Mouse (Mus musculus) T-helper 2 cell (primary cell): ENCODE data around the gene Tpk1.
"Not testable (repeated sequence)": the region's sequence is repeated elsewhere in the genome, so short reads cannot be mapped to it uniquely, and the experiment has no call there.

Experiments
- in situ Hi-C: fragments of 300-600 bp; cut with MboI, MseI; formaldehyde crosslinking; loops from one replicate; pipeline ENCODE4 v1.15.1; 2025; ENCODE audit warnings: high pct_unique_total_duplicates

Gene Tpk1

GRCm38 (mm10) chr6:43642375-43642774, 23.7 kb downstream of the Tpk1 start:
- in situ Hi-C loops: no loop called here

GRCm38 (mm10) chr6:43640621-43641020, 25.5 kb downstream of the Tpk1 start:
- in situ Hi-C loops: no loop called here

GRCm38 (mm10) chr6:43638865-43639264, 27.2 kb downstream of the Tpk1 start:
- in situ Hi-C loops: no loop called here

- in situ Hi-C loops: no loop called here
These were observed 28.0 kb downstream of the Tpk1 start for GRCm38 (mm10) chr6:43638119-43638518.

GRCm38 (mm10) chr6:43636980-43637638, 29.0 kb downstream of the Tpk1 start:
- in situ Hi-C loops: no loop called here

GRCm38 (mm10) chr6:43633308-43633963, 32.6 kb downstream of the Tpk1 start:
- in situ Hi-C loops: no loop called here

GRCm38 (mm10) chr6:43632871-43633270, 33.2 kb downstream of the Tpk1 start:
- in situ Hi-C loops: no loop called here

- in situ Hi-C loops: not testable (repeated sequence)
These were observed 42.6 kb downstream of the Tpk1 start for GRCm38 (mm10) chr6:43623448-43623847.

GRCm38 (mm10) chr6:43619258-43619657, 46.8 kb downstream of the Tpk1 start:
- in situ Hi-C loops: no loop called here

GRCm38 (mm10) chr6:43611770-43612169, 54.3 kb downstream of the Tpk1 start:
- in situ Hi-C loops: loop anchor here (5.0 kb wide), 1 partner anchor 41 kb away; no protein-coding TSS in a partner anchor

- in situ Hi-C loops: no loop called here
These were observed 75.1 kb downstream of the Tpk1 start for GRCm38 (mm10) chr6:43590841-43591541.

- in situ Hi-C loops: no loop called here
These were observed 80.8 kb downstream of the Tpk1 start for GRCm38 (mm10) chr6:43585274-43585673.

- in situ Hi-C loops: no loop called here
These were observed 84.3 kb downstream of the Tpk1 start for GRCm38 (mm10) chr6:43581809-43582208.

- in situ Hi-C loops: no loop called here
These were observed 98.2 kb downstream of the Tpk1 start for GRCm38 (mm10) chr6:43567885-43568284.

GRCm38 (mm10) chr6:43562474-43562873, 103.6 kb downstream of the Tpk1 start:
- in situ Hi-C loops: no loop called here

GRCm38 (mm10) chr6:43551410-43551809, 114.7 kb downstream of the Tpk1 start:
- in situ Hi-C loops: no loop called here

- in situ Hi-C loops: no loop called here
These were observed 119.5 kb downstream of the Tpk1 start for GRCm38 (mm10) chr6:43546537-43546936.

- in situ Hi-C loops: no loop called here
These were observed 128.7 kb downstream of the Tpk1 start for GRCm38 (mm10) chr6:43537252-43537870.

- in situ Hi-C loops: no loop called here
These were observed 130.6 kb downstream of the Tpk1 start for GRCm38 (mm10) chr6:43535459-43535858.

GRCm38 (mm10) chr6:43533323-43533722, 132.8 kb downstream of the Tpk1 start:
- in situ Hi-C loops: no loop called here

- in situ Hi-C loops: no loop called here
These were observed 133.3 kb downstream of the Tpk1 start for GRCm38 (mm10) chr6:43532822-43533221.

- in situ Hi-C loops: no loop called here
These were observed 134.1 kb downstream of the Tpk1 start for GRCm38 (mm10) chr6:43531996-43532395.
